Mouse (Mus musculus) CD4-positive helper T cell, adult 2 months (primary cell): ENCODE measurements around the gene Eps8l2.

Source experiments
- DNase-seq: peaks from one replicate; pipeline ENCODE4 v3.0.0-alpha.2; 2012; ENCODE audit warnings: low read depth, missing footprints, low spot score

The Eps8l2 gene

GRCm38 (mm10) chr7:141338576-141339131 is at the start of gene Eps8l2:
Gene Eps8l2 (plus strand): TSS chr7:141338880.
- DNase-seq, result no peak

DNA sequence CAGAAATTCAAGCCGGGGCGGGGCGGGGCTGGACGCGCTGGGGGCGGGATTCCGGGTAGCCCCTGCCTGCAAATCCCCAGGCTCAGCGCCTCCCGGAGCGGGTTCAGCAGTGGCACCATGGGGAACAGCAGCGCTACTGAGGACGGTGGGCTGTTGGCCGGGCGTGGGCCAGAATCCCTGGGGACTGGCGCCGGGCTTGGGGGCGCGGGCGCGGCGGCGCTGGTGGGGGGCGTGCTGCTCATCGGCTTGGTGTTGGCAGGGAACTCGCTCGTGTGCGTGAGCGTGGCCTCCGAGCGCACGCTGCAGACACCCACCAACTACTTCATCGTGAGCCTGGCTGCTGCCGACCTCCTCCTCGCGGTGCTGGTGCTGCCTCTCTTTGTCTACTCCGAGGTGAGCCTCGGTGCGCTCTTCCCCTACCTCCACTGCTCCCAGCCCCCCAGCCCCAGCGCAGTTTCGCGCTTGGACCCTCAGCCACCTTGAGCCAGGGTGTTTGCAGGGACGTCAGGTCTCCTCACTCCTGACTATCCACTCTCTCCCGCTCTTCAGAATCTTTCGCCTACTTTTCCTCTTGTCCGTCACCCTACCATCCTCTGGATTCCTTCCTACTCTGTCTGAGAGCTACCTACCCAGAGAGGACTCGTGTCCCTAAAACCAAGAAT is 46.6 kb upstream of the Eps8l2 start, which contains the start of gene Drd4:
Gene Drd4, plus strand, starts transcription at position 86 of the 662 bp plus-strand sequence.
- DNase-seq, result no peak

DNA sequence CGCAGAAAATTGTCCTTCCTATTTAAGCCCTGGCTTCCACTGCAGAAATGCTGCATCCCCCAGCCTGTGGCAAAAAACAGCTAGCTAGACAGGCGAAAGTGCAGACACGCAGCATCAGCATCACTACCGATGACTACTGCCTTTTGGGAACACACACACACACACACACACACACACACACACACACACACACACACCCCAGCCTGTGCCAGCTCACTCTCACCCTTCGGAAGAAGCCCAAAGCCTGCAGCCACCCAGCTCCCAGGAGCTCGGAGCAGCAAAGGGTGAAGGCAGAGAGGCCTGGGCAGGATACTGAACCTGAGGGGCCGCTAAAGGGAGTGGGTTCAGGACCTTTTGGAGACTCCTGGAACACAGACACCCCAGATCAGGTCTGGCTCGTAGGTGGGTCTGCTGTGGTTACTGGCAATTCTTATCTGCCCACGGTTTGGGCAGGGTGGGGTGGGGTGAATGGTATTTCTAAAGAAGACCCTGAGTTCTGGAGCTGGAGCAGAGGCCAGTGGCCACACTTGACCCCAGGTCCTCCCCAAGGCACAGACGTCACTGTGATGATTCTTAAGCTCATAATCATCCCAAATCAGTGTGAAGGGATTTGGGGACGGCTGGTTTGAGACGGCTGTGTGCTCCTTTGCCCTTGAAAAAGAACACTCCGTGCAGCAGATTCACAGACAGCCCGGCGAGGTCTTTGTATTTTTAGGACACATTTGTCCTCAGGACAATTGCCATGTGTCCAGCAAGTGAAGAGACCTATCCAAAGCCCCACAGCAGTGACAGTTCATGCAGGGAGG is 45.9 kb upstream of the Eps8l2 start:
- no peak for DNase-seq

DNA sequence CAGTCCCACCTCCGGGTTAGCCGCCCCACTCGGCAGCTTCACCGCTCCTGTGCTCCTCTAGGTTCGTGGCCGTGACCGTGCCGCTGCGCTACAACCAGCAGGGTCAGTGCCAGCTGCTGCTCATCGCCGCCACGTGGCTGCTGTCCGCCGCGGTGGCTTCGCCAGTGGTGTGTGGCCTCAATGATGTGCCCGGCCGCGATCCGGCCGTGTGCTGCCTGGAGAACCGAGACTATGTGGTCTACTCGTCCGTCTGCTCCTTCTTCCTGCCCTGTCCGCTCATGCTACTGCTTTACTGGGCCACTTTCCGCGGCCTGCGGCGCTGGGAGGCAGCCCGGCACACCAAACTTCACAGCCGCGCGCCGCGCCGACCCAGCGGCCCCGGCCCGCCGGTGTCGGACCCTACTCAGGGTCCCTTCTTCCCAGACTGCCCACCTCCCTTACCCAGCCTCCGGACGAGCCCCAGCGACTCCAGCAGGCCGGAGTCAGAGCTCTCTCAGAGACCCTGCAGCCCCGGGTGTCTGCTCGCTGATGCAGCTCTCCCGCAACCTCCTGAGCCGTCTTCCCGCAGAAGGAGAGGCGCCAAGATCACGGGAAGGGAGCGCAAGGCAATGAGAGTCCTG is 44.7 kb upstream of the Eps8l2 start:
- DNase-seq, result no peak

- no peak for DNase-seq
Measured at GRCm38 (mm10) chr7:141294479-141294878, 44.2 kb upstream of the Eps8l2 start.

DNA sequence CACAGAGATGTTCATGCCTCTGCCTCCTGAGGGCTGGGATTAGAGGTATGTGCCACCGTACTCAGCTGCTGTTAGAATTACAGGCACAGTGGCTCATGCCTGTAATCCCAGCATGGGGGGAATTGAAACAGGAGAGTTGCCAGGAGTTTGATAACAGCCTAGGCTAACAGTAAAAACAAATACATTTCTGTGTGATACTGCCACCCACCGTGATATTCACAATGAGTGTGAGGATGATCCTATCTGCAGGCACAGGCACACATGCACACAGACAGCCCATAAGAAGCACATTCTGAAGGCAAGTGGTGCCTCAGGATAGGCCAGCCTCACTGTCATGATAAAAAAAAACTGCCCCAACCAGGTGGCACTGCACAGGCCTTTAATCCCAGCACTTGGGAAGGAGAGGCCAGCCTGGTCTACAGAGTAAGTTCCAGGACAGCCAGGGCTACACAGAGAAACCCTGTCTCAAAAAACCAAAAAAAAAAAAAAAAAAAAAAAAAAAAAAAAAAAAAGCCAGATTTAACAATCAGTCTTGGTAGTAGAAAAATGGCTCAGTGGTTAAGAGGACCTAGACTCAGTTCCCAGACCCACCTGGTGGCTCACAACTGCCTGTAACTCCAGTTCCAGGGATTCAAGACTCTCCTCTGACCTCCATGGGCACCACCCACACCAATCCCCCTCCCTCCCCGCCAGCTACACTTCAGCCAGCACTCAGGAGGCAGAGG is 40.6 kb upstream of the Eps8l2 start:
- no peak for DNase-seq

- no peak for DNase-seq
Measured at GRCm38 (mm10) chr7:141299175-141299574, 39.5 kb upstream of the Eps8l2 start.

DNA sequence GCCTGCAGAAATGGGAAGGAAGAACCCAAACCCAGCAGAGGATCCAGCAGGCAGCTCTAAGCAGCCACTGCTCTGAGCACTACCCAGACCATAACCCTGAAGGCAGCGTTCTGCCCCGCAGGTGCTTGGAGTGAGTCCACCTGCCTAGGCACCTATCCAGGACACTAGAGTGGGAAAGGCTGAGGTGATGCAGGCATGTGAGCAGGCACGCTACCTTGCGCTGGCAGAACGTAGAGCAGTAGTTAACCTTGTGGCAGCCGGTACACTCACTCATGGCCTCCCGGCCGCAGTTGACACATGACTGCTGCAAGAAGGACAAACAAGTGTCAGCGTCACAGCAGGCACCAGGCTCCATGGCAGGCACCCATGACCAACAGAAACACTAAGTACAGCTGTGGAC is 37.3 kb upstream of the Eps8l2 start:
- no peak for DNase-seq

DNA sequence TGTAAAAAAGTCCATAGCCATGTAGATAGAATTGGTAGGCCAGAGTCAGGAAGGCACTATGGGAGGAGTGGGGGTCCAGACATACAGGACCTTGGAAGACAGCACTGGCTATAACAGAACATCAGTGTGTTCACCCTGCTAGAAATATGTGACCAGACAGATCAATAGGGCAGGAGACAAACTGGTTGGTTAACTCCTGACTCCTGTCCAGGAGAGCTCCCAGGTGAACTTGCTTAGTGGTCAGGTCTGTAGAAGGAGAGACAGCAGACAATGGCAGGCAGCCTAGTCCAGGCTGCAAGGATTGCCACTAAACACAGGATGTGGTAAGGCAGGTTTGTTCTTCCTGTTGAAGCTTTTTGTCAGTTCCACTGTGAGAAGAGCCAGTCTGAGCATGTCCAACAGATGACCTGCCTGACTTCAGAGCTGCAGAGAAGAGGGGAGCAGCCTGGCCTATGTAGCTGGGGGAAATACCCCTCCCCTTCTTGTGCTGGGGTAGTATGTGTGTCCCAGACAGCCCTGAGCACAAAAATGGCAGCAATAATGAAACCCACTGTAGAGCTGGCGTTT is 35.9 kb upstream of the Eps8l2 start:
- DNase-seq, result peak; percentile 66

GRCm38 (mm10) chr7:141304537-141304936 is 34.1 kb upstream of the Eps8l2 start:
- no peak for DNase-seq

DNA sequence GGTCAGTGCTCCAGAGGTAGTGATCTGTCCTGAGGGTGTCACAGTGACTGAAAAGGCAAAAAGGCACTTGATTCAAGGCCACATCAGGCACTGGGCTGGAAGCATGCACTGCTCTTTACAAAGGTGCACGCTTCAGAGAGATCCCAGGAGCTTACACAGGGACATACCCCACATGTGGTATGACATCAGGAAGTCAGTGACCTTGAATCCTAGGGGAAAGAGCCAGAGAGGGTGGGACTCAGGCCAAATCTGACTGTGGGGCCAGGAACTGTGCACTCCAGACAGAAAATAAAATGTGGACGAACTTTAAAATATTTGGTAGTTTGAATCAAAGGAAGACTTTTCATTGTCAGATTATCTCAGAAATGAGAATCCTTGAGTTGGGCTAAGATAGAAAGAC is 24.3 kb upstream of the Eps8l2 start:
- no peak for DNase-seq

DNA sequence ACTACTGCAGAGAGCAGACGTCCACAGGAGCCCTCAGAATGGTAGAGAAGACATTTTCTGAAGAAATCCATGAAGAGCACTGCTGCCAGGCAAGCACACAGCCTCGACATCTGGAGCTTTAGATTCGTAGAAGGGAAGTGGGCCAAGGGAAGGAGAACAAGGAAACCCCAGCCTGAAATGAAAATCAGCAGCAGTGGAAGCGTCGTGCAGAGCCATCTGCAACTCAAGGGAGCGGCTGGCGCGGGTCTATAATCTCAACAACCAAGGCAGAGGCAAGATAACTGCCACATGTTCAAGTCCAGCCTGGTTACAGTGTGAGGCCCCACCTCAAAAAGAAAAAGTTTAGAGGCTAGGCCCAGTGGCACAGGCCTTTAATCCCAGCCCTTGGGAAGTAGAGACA is 23.6 kb upstream of the Eps8l2 start:
- no peak for DNase-seq

- DNase-seq, result peak; percentile 71
Measured at GRCm38 (mm10) chr7:141315974-141316373, 22.7 kb upstream of the Eps8l2 start.

DNA sequence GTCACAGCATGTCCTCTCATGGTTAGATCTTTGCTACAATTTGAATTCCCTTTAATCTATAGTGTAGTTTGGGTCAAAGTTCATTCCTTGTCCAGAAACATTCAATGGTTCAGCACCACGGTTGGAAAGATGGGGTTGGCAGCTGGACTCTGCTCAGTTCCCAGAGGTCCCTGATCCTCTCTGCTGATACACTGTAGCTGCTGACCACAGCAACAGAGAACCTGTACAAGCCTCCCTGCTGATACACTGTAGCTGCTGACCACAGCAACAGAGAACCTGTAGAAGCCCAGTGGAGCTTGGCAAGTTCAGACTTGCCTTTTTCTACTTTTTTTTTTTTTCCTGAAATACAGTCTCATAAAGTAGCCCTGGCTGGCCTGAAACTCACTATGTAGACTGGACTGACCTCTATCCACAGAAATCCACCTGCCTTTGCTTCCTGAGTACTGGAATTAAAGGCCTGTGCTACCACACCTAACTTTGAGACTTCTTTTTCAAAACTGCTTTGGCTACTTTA is 21.0 kb upstream of the Eps8l2 start:
- no peak for DNase-seq

DNA sequence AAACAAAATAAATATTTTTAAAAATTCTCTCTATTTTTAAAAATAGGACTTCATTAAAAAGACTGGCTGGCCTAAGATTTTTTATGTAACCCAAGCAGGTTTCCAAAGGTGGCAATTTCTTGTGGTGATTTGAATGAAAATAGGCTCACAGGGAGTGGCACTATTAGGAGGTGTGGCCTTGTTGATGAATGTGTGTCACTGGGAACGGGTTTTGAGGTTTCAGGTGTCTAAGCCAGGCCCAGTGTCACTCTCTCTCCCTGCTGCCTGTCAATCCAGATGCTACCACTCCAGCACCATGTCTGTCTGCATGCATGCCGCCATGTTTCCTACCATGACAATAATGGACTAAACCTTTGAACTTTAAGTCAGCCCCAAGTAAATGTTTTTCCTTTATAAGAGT is 19.2 kb upstream of the Eps8l2 start:
- no peak for DNase-seq

DNA sequence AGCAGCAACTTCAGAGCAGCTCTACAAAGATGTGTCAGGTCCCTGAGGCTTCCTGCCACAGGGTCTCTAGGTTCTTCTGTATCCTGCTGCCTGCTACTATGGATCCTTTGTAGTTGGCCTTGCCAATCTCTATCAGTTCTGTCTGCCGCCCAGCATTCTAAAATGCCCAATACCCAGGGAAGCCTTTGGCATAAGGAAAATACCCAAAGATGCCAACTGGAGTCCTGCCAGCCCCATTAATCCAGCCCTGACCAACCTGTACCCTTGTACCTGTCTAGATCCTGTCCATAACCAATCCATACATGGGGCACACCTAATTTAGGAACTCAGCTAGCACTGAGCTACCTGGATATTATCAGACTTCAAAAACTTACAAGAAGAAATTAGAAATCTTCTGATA is 14.0 kb upstream of the Eps8l2 start:
- no peak for DNase-seq

DNA sequence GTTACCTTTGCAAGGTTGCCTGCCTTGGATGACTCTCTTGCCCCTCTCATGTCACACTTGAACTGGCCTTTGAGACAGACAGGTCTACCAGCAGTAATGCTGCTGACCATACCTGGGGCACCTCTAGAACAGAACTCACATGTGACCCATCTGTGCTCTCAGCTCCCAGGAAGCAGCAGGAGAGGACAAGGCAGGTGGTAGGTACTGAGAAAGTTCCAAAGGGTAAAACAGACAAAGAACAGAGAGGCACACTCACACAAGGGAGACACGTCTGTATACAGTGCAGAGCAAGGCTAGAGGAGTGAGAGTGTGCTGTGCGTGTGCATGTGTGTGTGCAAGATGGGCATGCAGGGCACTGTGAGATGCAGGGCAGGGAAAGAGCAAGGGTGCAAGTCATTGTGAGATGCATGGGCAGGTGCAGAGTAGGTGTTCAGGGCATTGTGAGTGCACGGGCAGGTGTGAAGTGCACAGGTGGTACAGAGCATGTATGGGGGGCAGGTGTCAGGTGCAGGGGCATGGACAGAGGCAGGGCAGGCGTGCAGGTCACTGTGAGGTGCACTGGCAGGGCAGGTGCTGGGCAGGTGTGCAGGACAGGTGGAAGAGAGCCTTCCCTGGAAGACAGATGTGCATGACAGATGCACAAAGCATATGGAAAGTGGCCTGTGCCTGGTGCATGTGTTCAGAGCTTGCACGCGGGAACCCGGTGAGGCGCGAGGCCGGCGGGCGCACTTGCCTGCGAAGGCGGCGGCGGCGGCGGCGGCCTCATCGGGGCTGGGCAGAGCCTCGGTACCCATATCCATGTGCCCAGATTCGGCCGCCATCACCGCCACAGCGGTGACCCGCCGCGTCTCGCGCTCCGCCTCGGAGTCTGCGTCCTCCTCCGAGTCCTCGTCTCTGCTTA is 11.9 kb upstream of the Eps8l2 start:
- no peak for DNase-seq

- peak; percentile 98 for DNase-seq
Measured at GRCm38 (mm10) chr7:141327469-141328372, 11.0 kb upstream of the Eps8l2 start, which contains the start of the genes Deaf1 and Tmem80. Gene Deaf1 (minus strand): TSS chr7:141327690. Gene Tmem80 (plus strand): TSS chr7:141327739.
